Mouse (Mus musculus): ENCODE results near the gene Itih2. TPM values are rescaled to one million over a fixed set of nuclear protein-coding genes. Genes with fewer than 3 reads are reported as not detected.

Itih2 gene
- total RNA-seq (2023) = not detected

DNA sequence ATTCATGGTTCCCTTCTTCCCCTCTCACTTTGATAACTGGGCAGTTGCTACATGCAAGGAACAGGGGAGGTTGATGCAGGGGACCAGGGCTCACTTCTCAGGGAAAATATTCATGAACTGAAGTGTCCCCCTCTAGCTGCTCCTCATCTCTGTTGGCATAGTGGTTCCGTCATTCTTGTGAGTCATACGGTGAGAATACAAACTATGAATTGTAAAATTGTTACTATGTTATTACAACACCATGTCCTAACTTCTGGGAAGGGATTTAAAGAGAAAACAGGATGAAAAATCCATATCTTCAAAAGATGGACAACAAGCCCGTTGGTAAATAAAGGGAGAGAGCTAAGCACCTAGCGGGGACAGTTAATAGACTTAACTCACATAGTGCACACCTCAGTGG, at the start of gene Itih2:
Gene Itih2 (minus strand): TSS at position 101 of the 400 bp plus-strand sequence.

DNA sequence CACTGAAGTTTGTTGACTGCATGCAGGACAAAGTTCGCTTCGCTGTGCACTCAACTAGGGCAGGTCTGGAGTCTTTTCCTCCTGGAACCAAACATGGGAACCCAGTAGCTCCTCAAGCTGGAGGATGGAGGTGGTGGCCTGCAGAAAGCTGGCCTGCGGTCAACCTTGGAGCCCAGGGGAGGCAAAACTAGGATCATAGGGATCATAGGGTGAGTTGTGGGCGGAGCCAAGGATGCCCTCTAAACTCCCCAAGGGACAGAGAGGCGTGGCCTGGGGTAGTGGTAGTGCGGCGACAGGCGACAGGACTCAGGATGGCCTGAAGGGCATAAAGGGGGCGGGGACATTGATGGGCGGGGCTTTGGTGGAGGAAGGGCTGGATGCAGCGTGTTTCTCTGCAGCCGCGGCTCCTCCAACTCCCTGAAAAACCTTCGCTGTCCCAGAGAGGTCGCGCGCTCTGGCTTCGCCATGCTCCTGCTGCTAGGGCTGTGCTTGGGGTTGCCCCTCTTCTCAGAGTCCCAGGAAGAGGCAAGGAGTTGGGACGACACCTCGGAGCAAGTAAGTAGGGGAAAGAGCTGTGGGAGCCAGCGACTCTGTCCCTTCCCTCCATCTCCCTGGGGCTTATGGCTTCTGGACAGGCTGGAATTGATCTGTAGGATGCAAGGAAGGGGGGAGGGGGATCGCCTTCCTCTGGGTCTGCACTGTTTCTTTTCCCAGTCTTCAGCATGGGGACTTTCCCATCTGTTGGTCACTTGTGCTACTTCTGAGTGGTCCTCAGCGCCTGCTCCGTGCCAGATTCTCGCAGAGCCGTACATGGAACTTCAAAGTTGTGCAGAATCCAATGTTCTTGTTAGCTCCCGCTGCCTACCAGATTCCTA, 22.2 kb upstream of the Itih2 start, which contains the start of gene Itih5:
Gene Itih5 (plus strand): TSS at position 371 of the 875 bp plus-strand sequence.

DNA sequence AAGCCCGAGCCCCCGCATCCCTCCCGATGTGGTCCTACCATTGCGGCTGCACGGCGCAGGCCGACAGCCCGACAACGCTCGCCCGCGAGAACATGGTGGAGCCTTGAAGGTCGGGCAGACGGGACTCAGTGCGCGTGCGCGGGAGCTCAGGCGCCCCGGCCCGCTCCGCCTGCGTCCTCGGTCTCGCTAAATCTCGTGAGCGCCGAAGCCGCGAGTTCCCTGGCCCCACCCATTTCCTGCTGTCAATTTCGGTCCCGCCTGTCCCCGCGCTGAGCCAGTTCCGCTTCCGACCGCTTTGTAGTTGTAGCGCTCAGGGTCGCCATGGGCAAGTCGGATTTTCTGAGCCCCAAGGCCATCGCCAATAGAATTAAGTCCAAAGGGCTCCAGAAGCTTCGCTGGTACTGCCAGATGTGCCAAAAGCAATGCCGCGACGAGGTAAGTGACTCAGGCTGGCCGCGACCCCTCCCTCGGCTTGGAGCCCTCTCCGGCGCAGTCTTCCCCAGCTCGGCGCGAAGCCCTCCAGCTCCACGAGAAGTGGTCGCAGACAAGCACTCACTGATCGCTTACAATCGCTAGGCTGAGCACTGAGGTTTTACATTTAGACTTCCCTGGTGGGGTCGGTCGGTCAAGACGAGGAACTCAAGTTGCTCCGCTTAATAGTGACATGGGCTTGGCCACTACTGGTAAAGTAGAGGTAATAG, 50.7 kb downstream of the Itih2 start, which contains the start of the genes Atp5c1 and Kin:
Gene Atp5c1 (minus strand): TSS at position 201 of the 701 bp plus-strand sequence.
Gene Kin (plus strand): TSS at position 284 of the 701 bp plus-strand sequence.

DNA sequence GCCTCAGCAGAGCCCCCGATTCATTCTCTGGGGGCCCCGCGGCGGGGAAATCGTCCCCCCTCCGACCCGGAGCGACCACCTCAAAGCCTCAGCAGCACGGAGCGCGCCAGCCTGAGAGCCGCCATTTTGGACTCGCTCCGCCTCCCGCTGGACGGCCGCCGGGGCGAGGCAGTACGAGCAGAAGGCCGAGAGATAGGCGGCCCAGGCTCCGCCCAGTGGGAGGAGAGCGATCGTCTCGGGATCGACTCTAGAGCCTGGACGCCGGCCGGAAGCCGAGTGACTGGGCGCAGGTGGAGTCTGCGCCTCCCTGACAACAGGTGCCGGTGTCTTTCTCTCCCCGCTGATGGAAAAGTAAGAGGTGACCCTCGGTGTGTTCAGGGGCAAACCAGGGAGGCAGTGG, 82.7 kb downstream of the Itih2 start, which contains the start of gene Taf3:
Gene Taf3 (minus strand): TSS at position 136 of the 400 bp plus-strand sequence.

Other genes starting within 250 kb of the Itih2 start
- gene 9230102O04Rik, start 241.9 kb downstream of the Itih2 start, total RNA-seq (2023) = not detected
- gene Gata3, start 241.4 kb downstream of the Itih2 start, total RNA-seq (2023) = 1 to 10 TPM in 1 of 2 experiments, under 1 TPM in 1; 0.30 to 1.6 TPM
- gene Taf3, start 82.8 kb downstream of the Itih2 start, total RNA-seq (2023) = 10 to 100 TPM; 15.1 to 18.5 TPM
- gene Atp5c1, start 50.9 kb downstream of the Itih2 start, total RNA-seq (2023) = 100 to 1,000 TPM; 147 to 162 TPM
- gene Kin, start 50.8 kb downstream of the Itih2 start, total RNA-seq (2023) = 10 to 100 TPM; 17.2 to 18.6 TPM
- gene Itih5, start 22.2 kb upstream of the Itih2 start, total RNA-seq (2023) = under 1 TPM in 1 of 2 experiments, not detected in 1; 0.13 TPM
- 1 to 10 TPM; 2.0 to 2.7 TPM for gene Sfmbt2, start 239.1 kb upstream of the Itih2 start, total RNA-seq (2023)